Comparison of ENCODE assay signal across 18 mouse cellular contexts in the genomic region with DNA sequence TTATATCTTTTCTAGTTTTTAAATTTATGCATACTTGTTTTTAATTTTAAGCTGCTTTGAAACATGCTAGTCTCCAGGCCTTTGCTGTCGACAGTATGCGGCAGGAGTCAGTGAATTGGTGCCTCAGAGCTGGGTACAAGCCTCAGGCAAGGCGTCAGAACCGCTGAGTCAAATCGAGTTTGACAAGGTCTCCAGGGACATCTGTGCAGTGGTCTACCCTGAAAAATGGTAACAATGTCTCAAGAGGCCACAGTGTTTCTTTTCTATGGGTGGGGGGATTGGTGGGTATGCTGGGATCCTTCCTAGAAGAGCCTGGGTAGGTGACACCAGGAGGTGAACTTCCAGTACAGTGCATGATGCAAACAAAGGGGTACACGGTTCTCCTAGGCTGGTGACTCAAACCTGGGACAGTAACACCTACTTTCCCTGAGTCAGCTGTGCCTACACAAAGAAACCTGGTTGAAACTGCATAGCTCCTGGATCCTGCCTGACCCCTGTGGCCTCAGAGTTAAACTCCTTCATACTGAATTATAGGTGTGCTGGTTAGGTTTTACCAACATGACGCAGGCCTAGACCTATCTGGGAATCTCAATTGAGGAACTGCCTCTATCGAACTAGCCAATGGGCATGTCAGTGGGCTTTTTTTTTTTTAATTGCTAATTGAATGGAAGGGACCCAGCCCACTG. TPM values are rescaled to one million over a fixed set of nuclear protein-coding genes. Genes with fewer than 3 reads are reported as not detected.
A peak's percentile ranks its signal among the peaks of the same experiment; 100 is the strongest.
DNase-seq lines count a peak whose midpoint lies in the region; ATAC-seq and TF ChIP-seq lines count a peak whose summit lies in the region.
"Had no signal": no experiment of that assay in that cellular context is flagged by ENCODE, and none has a peak within 500 bp of the region (broad histone marks: within the 10 kb centered on the region; RNA-seq: fewer than 3 reads in every experiment).

No protein-coding gene starts in this region.

- H3K27me3 ChIP-seq in forebrain, embryonic 10.5 days (ENCODE audit: poor library complexity, severe bottlenecking), result no peaks in the 10 kb centered on the region
- no peaks in the 10 kb centered on the region for H3K27me3 ChIP-seq in forebrain, embryonic 15.5 days
- no peaks in the 10 kb centered on the region for H3K27me3 ChIP-seq in neural tube, embryonic 14.5 days (ENCODE audit: control insufficient read depth, insufficient read depth, low read length)
- H3K27me3 ChIP-seq in neural tube, embryonic 15.5 days (replicated peaks), result no peaks in the 10 kb centered on the region
- H3K27me3 ChIP-seq: embryonic facial prominence, embryonic 12.5 days; liver, embryonic 13.5 days had no signal

- no peaks in the 10 kb centered on the region for H3K9me3 ChIP-seq in forebrain, embryonic 10.5 days
- H3K9me3 ChIP-seq in forebrain, embryonic 15.5 days, result no peaks in the 10 kb centered on the region
- no peaks in the 10 kb centered on the region for H3K9me3 ChIP-seq in neural tube, embryonic 14.5 days (ENCODE audit: control insufficient read depth, low read length)
- no peaks in the 10 kb centered on the region for H3K9me3 ChIP-seq in neural tube, embryonic 15.5 days (replicated peaks)
- H3K9me3 ChIP-seq: embryonic facial prominence, embryonic 12.5 days; liver, embryonic 13.5 days; megakaryocyte, embryonic 14.5 days had no signal

- no peak overlapping the region for H3K4me2 ChIP-seq in forebrain, embryonic 15.5 days (replicated peaks)
- no peak overlapping the region for H3K4me2 ChIP-seq in neural tube, embryonic 14.5 days (ENCODE audit: low read depth, low read length)
- H3K4me2 ChIP-seq in neural tube, embryonic 15.5 days, result no peak overlapping the region
- H3K4me2 ChIP-seq: embryonic facial prominence, embryonic 12.5 days; liver, embryonic 13.5 days had no signal

- TF ChIP-seq CTCF in left cerebral cortex, adult 2 months (IDR thresholded peaks at IDR 0.05), result no peak

- no peak overlapping the region for H3K4me3 ChIP-seq in forebrain, embryonic 10.5 days
- H3K4me3 ChIP-seq in forebrain, embryonic 15.5 days, result no peak overlapping the region
- H3K4me3 ChIP-seq in left cerebral cortex, adult 2 months, result no peak overlapping the region
- H3K4me3 ChIP-seq in neural tube, embryonic 14.5 days (ENCODE audit: low read depth, low read length), result no peak overlapping the region
- H3K4me3 ChIP-seq in neural tube, embryonic 15.5 days (replicated peaks), result no peak overlapping the region
- H3K4me3 ChIP-seq: embryonic facial prominence, embryonic 12.5 days; gastrocnemius, adult 2 months; liver, embryonic 13.5 days; megakaryocyte, embryonic 14.5 days had no signal

- no peaks in the 10 kb centered on the region for H3K36me3 ChIP-seq in forebrain, embryonic 10.5 days (replicated peaks)
- H3K36me3 ChIP-seq in forebrain, embryonic 15.5 days, result no peaks in the 10 kb centered on the region
- H3K36me3 ChIP-seq in neural tube, embryonic 14.5 days (ENCODE audit: control insufficient read depth, insufficient read depth, low read length), result no peaks in the 10 kb centered on the region
- no peaks in the 10 kb centered on the region for H3K36me3 ChIP-seq in neural tube, embryonic 15.5 days
- H3K36me3 ChIP-seq: embryonic facial prominence, embryonic 12.5 days; liver, embryonic 13.5 days had no signal

- H3K9ac ChIP-seq in forebrain, embryonic 15.5 days (replicated peaks), result no peak overlapping the region
- no peak overlapping the region for H3K9ac ChIP-seq in neural tube, embryonic 14.5 days (replicated peaks; ENCODE audit: low read depth, low read length)
- H3K9ac ChIP-seq in neural tube, embryonic 15.5 days (replicated peaks), result no peak overlapping the region
- H3K9ac ChIP-seq: embryonic facial prominence, embryonic 12.5 days; liver, embryonic 13.5 days had no signal

- no peak for ATAC-seq in forebrain, embryonic 15.5 days (replicated peaks)
- peak; percentile 24; the same call in 1 of the 2 replicates for ATAC-seq in neural tube, embryonic 14.5 days (ENCODE audit: low read depth)
- ATAC-seq in neural tube, embryonic 15.5 days (ENCODE audit: low FRiP score), result no peak

- WGBS in forebrain, embryonic 10.5 days, result 77% methylated on average over 8 of the region's 8 CpGs
- 69% methylated on average over 8 of the region's 8 CpGs for WGBS in forebrain, embryonic 15.5 days
- WGBS in neural tube, embryonic 14.5 days, result 82% methylated on average over 8 of the region's 8 CpGs
- WGBS in neural tube, embryonic 15.5 days, result 80% methylated on average over 8 of the region's 8 CpGs

- H3K4me1 ChIP-seq in forebrain, embryonic 10.5 days, result peaks cover 33% of the 10 kb centered on the region
- H3K4me1 ChIP-seq in forebrain, embryonic 15.5 days, result peaks cover 5% of the 10 kb centered on the region
- no peaks in the 10 kb centered on the region for H3K4me1 ChIP-seq in neural tube, embryonic 14.5 days (ENCODE audit: control insufficient read depth, insufficient read depth, low read length)
- no peaks in the 10 kb centered on the region for H3K4me1 ChIP-seq in neural tube, embryonic 15.5 days
- H3K4me1 ChIP-seq: liver, embryonic 13.5 days had no signal

- no peak for DNase-seq in forebrain, embryonic 10.5 days (ENCODE audit: extremely low spot score, low spot score)
- no peak for DNase-seq in left cerebral cortex, adult 2 months (ENCODE audit: extremely low spot score in 1 of 2, low spot score in 2 of 2)
- DNase-seq in left cerebral cortex, adult 11 months (ENCODE audit: low spot score), result no peak
- DNase-seq in yolk sac, embryonic 10.5 days (ENCODE audit: low spot score), result peak; percentile 27
- no peak for DNase-seq in urinary bladder, postnatal 10 days (ENCODE audit: low spot score)
- DNase-seq: cerebellum, adult 11 months; cerebellum, postnatal 25 days; gastrocnemius, adult 2 months; heart, postnatal 14 days; liver, embryonic 13.5 days; lung, postnatal 10 days; thymus, postnatal 36 days had no signal

- intact Hi-C loops in left cerebral cortex, adult 2 months (cut with DNase I), result loop anchor here (10.0 kb wide), 2 partner anchors 99 to 559 kb away; no protein-coding TSS in a partner anchor

- H3K27ac ChIP-seq in forebrain, embryonic 10.5 days, result 0 out of 2 replicates have a peak overlapping the region, but pooled peaks have one; percentile 11
- H3K27ac ChIP-seq in forebrain, embryonic 15.5 days (replicated peaks), result no peak overlapping the region
- 0 out of 2 replicates have a peak overlapping the region, but pooled peaks have one; percentile 40 for H3K27ac ChIP-seq in left cerebral cortex, adult 2 months
- H3K27ac ChIP-seq in neural tube, embryonic 14.5 days (ENCODE audit: low read depth, low read length), result no peak overlapping the region
- H3K27ac ChIP-seq in neural tube, embryonic 15.5 days (replicated peaks), result no peak overlapping the region
- H3K27ac ChIP-seq: embryonic facial prominence, embryonic 12.5 days; gastrocnemius, adult 2 months; kidney, postnatal 0 days; liver, embryonic 13.5 days had no signal

RNA-seq across cellular contexts. Expression of a gene that starts 46.6 kb away (rescaled TPM):
- polyA plus RNA-seq in forebrain, embryonic 10.5 days (2016; fragmentation: Nextera tagmentation; extraction: Ambion mirVana), result 30.9 and 32.4 TPM in 2 replicates
- 21.4 and 22.9 TPM in 2 replicates for polyA plus RNA-seq in forebrain, embryonic 15.5 days (2015; fragmentation: Nextera tagmentation; extraction: Ambion mirVana)
- 10 to 100 TPM; 23.8 to 24.0 TPM for total RNA-seq in left cerebral cortex, adult 2 months (2021)
- polyA plus RNA-seq in neural tube, embryonic 14.5 days (2014; fragmentation: Nextera tagmentation; extraction: Ambion mirVana), result 23.7 and 27.5 TPM in 2 replicates
- polyA plus RNA-seq in neural tube, embryonic 15.5 days (2015; fragmentation: Nextera tagmentation; extraction: Ambion mirVana), result 21.9 and 26.6 TPM in 2 replicates

RNA-seq across cellular contexts. Expression of a gene that starts 56.7 kb away (rescaled TPM):
- 22.7 and 26.2 TPM in 2 replicates for polyA plus RNA-seq in forebrain, embryonic 10.5 days (2016; fragmentation: Nextera tagmentation; extraction: Ambion mirVana)
- 13.1 and 13.7 TPM in 2 replicates for polyA plus RNA-seq in forebrain, embryonic 15.5 days (2015; fragmentation: Nextera tagmentation; extraction: Ambion mirVana)
- 10 to 100 TPM; 11.3 to 11.5 TPM for total RNA-seq in left cerebral cortex, adult 2 months (2021)
- 15.3 and 15.7 TPM in 2 replicates for polyA plus RNA-seq in neural tube, embryonic 14.5 days (2014; fragmentation: Nextera tagmentation; extraction: Ambion mirVana)
- polyA plus RNA-seq in neural tube, embryonic 15.5 days (2015; fragmentation: Nextera tagmentation; extraction: Ambion mirVana), result 11.5 and 12.7 TPM in 2 replicates

Comparison
In these comparisons a context has a peak if more than half of its experiments do, and no peak if none do; other contexts are left out.
1. H3K27ac ChIP-seq: peak in forebrain, embryonic 10.5 days (single experiment) and left cerebral cortex, adult 2 months (single experiment); none in forebrain, embryonic 15.5 days (single experiment), neural tube, embryonic 14.5 days (single experiment) and neural tube, embryonic 15.5 days (single experiment).